Mouse (Mus musculus): ENCODE data around the gene Pde4b.

DNA sequence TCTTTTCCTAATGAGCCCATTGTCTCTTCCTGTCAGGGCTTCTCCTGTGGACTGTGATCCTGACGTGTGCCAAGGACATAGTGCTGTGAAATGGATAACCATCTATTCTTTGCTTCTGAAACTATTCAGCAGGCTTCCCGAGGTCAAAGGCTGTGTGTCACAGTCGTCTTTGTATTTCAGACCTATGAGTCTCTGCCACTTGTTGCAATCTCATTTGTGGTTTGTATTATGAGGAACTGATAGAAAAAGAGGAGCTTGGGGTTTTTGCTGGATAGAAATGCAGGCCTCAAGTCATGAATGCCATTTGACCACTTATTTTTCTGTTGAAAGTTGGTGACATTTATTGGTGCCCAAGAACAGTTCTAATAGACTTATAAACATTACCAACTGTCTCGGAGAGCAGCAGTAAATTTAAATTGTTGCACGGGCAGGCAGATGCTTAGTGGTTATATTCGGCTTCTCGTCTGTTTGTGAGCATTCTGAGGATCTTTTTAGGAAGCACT, 85.4 kb downstream of the Pde4b start:
- TF ChIP-seq CTCF (IDR thresholded peaks at IDR 0.05; ENCODE audit: extremely low read depth, insufficient read depth, insufficient read length, insufficient replicate concordance) = no peak
- TF ChIP-seq POLR2A (IDR thresholded peaks at IDR 0.05; ENCODE audit: low read depth, low read length) = no peak

Data from spleen, adult 2 months (tissue).